Mouse (Mus musculus) lung, adult 10 weeks (tissue): ENCODE measurements around the gene Gnai1. TPM values are rescaled to one million over a fixed set of nuclear protein-coding genes. Genes with fewer than 3 reads are reported as not detected.

ENCODE experiments used
- polyA plus RNA-seq: library from polyadenylated mRNA; stranded (reverse); fragments of 350-450 nt; fragmentation: Illumina TruSeq; extraction: RNeasy Lipid Tissue Mini Kit (QIAGEN cat#74804); gene quantifications from one replicate; pipeline ENCODE4 v1.2.3, GENCODE M21; 2014; ENCODE audit warnings: low read depth, low replicate concordance; ENCODE audit not compliant: insufficient read depth

Gnai1 gene
- polyA plus RNA-seq: 15.5 TPM

GRCm38 (mm10) chr5:18360281-18360819, at the start of gene Gnai1:
TSS of gene Gnai1 (minus strand) at chr5:18360355.

